Comparison of ENCODE assay signal across 8 mouse cellular contexts in genomic region chr13:30985598-30986466, GRCm38 (mm10). TPM values are rescaled to one million over a fixed set of nuclear protein-coding genes. Genes with fewer than 3 reads are reported as not detected.
DNase-seq lines count a peak whose midpoint lies in the region; ATAC-seq and TF ChIP-seq lines count a peak whose summit lies in the region.

No protein-coding gene starts in this region.

- peak overlapping the region; percentile 80 for H3K4me3 ChIP-seq in gastrocnemius, adult 2 months
- peak overlapping the region; percentile 26 for H3K4me3 ChIP-seq in hindbrain, embryonic 14.5 days (replicated peaks; ENCODE audit: low read length)

- no peaks in the 10 kb centered on the region for H3K36me3 ChIP-seq in hindbrain, embryonic 14.5 days (replicated peaks; ENCODE audit: control insufficient read depth, insufficient read depth)

- intact Hi-C loops in gastrocnemius, adult 2 months (cut with DNase I) = loop anchor here (2.0 to 10.0 kb wide), 3 partner anchors 77 to 631 kb away; partner anchors contain the start of gene Uqcrfs1
- intact Hi-C loops in left cerebral cortex, postnatal 25 days (cut with DNase I) = loop anchor here (5.0 kb wide), 1 partner anchor 631 kb away; no protein-coding TSS in a partner anchor

- H3K9me3 ChIP-seq in hindbrain, embryonic 14.5 days (ENCODE audit: control insufficient read depth, low read length) = no peaks in the 10 kb centered on the region

- 17% methylated on average over 27 of the region's 27 CpGs for WGBS in hindbrain, embryonic 14.5 days

- peak; percentile 86; the same call in 1 of the 2 replicates for ATAC-seq in hindbrain, embryonic 14.5 days (ENCODE audit: low FRiP score)

- peak overlapping the region; percentile 41 for H3K9ac ChIP-seq in hindbrain, embryonic 14.5 days

- H3K4me1 ChIP-seq in hindbrain, embryonic 14.5 days (replicated peaks; ENCODE audit: control insufficient read depth, insufficient read depth, low read length) = no peaks in the 10 kb centered on the region

- TF ChIP-seq CTCF in gastrocnemius, adult 2 months (IDR thresholded peaks at IDR 0.05) = no peak

- peak overlapping the region; percentile 57 for H3K4me2 ChIP-seq in hindbrain, embryonic 14.5 days (replicated peaks)

- peak; percentile 68 for DNase-seq in adrenal gland, adult 2 months
- peak; percentile 72 for DNase-seq in cerebellum, adult 9-10 months
- peak; percentile 86 for DNase-seq in gastrocnemius, adult 2 months
- peak; percentile 47 for DNase-seq in hindbrain, embryonic 14.5 days (ENCODE audit: low spot score)
- peak; percentile 42 to 55 for DNase-seq in left cerebral cortex, postnatal 25 days (ENCODE audit: low spot score in 2 of 2)
- peak; percentile 63 to 80 for DNase-seq in lung, postnatal 4 days
- DNase-seq in skeletal muscle tissue, adult 2 months (ENCODE audit: low read depth, low spot score) = peak; percentile 67
- DNase-seq in thymus, postnatal 14 days = no peak

- H3K27me3 ChIP-seq in hindbrain, embryonic 14.5 days (ENCODE audit: control insufficient read depth, insufficient read depth, low read length) = 0 out of 2 replicates have a peak, but pooled peaks cover 7% of the 10 kb centered on the region

- peak overlapping the region; percentile 93 for H3K27ac ChIP-seq in gastrocnemius, adult 2 months
- H3K27ac ChIP-seq in hindbrain, embryonic 14.5 days = peak overlapping the region; percentile 26; the same call in 1 of the 2 replicates

RNA-seq across cellular contexts. Expression of gene Gm5447, which starts 11.8 kb away (rescaled TPM):
- not detected for total RNA-seq in adrenal gland, adult 2 months (2021)
- not detected in 2 replicates for polyA plus RNA-seq in adrenal gland, adult 2 months (2012; rRNA removed)
- not detected for total RNA-seq in gastrocnemius, adult 2 months (2021)
- polyA plus RNA-seq in hindbrain, embryonic 14.5 days (2014; fragmentation: Nextera tagmentation; extraction: Ambion mirVana) = not detected in 2 replicates
- total RNA-seq in left cerebral cortex, postnatal 25 days (2021) = not detected

RNA-seq across cellular contexts. Expression of gene Exoc2, which starts 11.9 kb away (rescaled TPM):
- total RNA-seq in adrenal gland, adult 2 months (2021) = 10 to 100 TPM; 29.3 to 31.5 TPM
- polyA plus RNA-seq in adrenal gland, adult 2 months (2012; rRNA removed) = 5.0 and 6.7 TPM in 2 replicates
- total RNA-seq in gastrocnemius, adult 2 months (2021) = 10 to 100 TPM; 14.2 to 15.1 TPM
- 58.6 and 59.9 TPM in 2 replicates for polyA plus RNA-seq in hindbrain, embryonic 14.5 days (2014; fragmentation: Nextera tagmentation; extraction: Ambion mirVana)
- 10 to 100 TPM; 39.5 to 40.6 TPM for total RNA-seq in left cerebral cortex, postnatal 25 days (2021)

RNA-seq across cellular contexts. Expression of gene Hus1b, which starts 38.3 kb away (rescaled TPM):
- under 1 TPM; 0.23 to 0.31 TPM for total RNA-seq in adrenal gland, adult 2 months (2021)
- polyA plus RNA-seq in adrenal gland, adult 2 months (2012; rRNA removed) = 0.27 TPM in 1 of 2 replicates, not detected in the other
- under 1 TPM in 1 of 2 experiments, not detected in 1; 0.28 TPM for total RNA-seq in gastrocnemius, adult 2 months (2021)
- not detected in 2 replicates for polyA plus RNA-seq in hindbrain, embryonic 14.5 days (2014; fragmentation: Nextera tagmentation; extraction: Ambion mirVana)
- under 1 TPM; 0.27 to 0.71 TPM for total RNA-seq in left cerebral cortex, postnatal 25 days (2021)
